Mouse (Mus musculus): ENCODE data around the gene Pdrg1. TPM values are rescaled to one million over a fixed set of nuclear protein-coding genes. Genes with fewer than 3 reads are reported as not detected.

Gene Pdrg1
- polyA plus RNA-seq, 1 experiment from 2014 or later, result 53.9 TPM

GRCm38 (mm10) chr2:153002492-153003248 lies 12.6 kb downstream of the Pdrg1 start:
- ATAC-seq (replicated peaks; ENCODE audit: low FRiP score, low TSS enrichment, low read depth) (no peak), DNase-seq (ENCODE audit: low spot score) (no peak)
- Histone ChIP-seq H3K27me3 (replicated peaks; ENCODE audit: control insufficient read depth, insufficient read depth, low read length) (no peaks in the 10 kb centered on the region), H3K9me3 (ENCODE audit: control insufficient read depth, low read length) (no peaks in the 10 kb centered on the region), H3K4me1 (replicated peaks; ENCODE audit: control insufficient read depth, insufficient read depth, low read length) (no peaks in the 10 kb centered on the region), H3K27ac (ENCODE audit: low read depth) (no peak overlapping the region), H3K9ac (ENCODE audit: low read length) (no peak overlapping the region), H3K36me3 (ENCODE audit: control insufficient read depth, insufficient read depth, low read length) (peaks cover 4% of the 10 kb centered on the region), H3K4me3 (ENCODE audit: low read depth, low read length) (no peak overlapping the region), H3K4me2 (ENCODE audit: low read length) (no peak overlapping the region)
- WGBS, result 77% methylated on average over 15 of the region's 15 CpGs

DNA sequence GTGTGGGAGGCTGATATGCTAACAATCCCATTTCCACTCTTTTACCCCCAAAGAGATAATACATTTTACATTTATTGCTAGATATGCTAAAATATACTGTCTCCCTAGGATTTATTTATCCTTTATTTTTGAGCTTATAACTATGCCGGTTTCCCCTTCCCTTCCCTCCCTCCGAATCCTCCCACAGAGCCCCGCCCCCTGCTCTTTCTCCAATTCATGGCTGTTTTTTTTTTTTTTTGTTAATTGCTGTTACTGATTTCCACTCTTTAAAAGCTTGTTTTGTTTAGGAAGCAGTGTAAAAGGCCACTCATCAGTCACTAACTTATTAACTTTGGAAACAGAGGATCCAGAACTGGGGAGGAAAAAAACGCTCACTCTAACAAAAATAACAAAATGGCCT lies 18.2 kb downstream of the Pdrg1 start:
- no peak overlapping the region for H3K27ac ChIP-seq (ENCODE audit: low read depth)
- H3K36me3 ChIP-seq (ENCODE audit: control insufficient read depth, insufficient read depth, low read length), result no peaks in the 10 kb centered on the region
- ATAC-seq (replicated peaks; ENCODE audit: low FRiP score, low TSS enrichment, low read depth) (no peak), DNase-seq (ENCODE audit: low spot score) (no peak)
- H3K4me3 ChIP-seq (ENCODE audit: low read depth, low read length), result no peak overlapping the region
- H3K4me2 ChIP-seq (ENCODE audit: low read length), result no peak overlapping the region
- no peaks in the 10 kb centered on the region for H3K27me3 ChIP-seq (replicated peaks; ENCODE audit: control insufficient read depth, insufficient read depth, low read length)
- no peaks in the 10 kb centered on the region for H3K9me3 ChIP-seq (ENCODE audit: control insufficient read depth, low read length)
- no peak overlapping the region for H3K9ac ChIP-seq (ENCODE audit: low read length)
- 63% methylated on average over 4 of the region's 4 CpGs for WGBS
- no peaks in the 10 kb centered on the region for H3K4me1 ChIP-seq (replicated peaks; ENCODE audit: control insufficient read depth, insufficient read depth, low read length)

DNA sequence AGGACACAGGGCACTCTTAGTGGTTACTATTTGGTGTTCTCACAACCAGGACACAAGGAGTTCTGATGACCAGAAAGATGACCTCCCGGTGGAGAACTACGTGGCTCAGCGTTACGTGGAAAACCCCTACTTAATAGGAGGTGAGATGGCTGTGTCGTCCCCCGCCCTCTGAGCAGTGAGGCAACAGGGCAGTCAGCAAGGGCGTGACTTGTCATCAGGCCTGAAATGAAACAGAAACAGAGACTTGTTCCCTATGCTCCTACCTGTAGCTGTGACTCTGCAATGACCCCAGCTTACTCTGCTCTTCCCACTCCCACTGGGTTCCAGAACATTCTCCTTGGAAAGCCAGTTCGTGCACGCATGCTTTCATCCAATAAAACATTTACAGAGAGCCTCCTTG lies 23.7 kb downstream of the Pdrg1 start:
- H3K4me1 ChIP-seq (replicated peaks; ENCODE audit: control insufficient read depth, insufficient read depth, low read length), result no peaks in the 10 kb centered on the region

GRCm38 (mm10) chr2:152985582-152985981 lies 29.6 kb downstream of the Pdrg1 start:
- H3K4me2 ChIP-seq (ENCODE audit: low read length), result no peak overlapping the region
- DNase-seq (ENCODE audit: low spot score) (no peak), ATAC-seq (replicated peaks; ENCODE audit: low FRiP score, low TSS enrichment, low read depth) (no peak)
- H3K9me3 ChIP-seq (ENCODE audit: control insufficient read depth, low read length), result no peaks in the 10 kb centered on the region
- no peak overlapping the region for H3K27ac ChIP-seq (ENCODE audit: low read depth)
- no peaks in the 10 kb centered on the region for H3K27me3 ChIP-seq (replicated peaks; ENCODE audit: control insufficient read depth, insufficient read depth, low read length)
- 40% methylated on average over 1 of the region's 1 CpGs for WGBS
- H3K4me3 ChIP-seq (ENCODE audit: low read depth, low read length), result no peak overlapping the region
- H3K4me1 ChIP-seq (replicated peaks; ENCODE audit: control insufficient read depth, insufficient read depth, low read length), result no peaks in the 10 kb centered on the region
- H3K9ac ChIP-seq (ENCODE audit: low read length), result no peak overlapping the region
- no peaks in the 10 kb centered on the region for H3K36me3 ChIP-seq (ENCODE audit: control insufficient read depth, insufficient read depth, low read length)

More for the DNA sequence above, 23.7 kb downstream of the Pdrg1 start:
- no peak overlapping the region for H3K4me3 ChIP-seq (ENCODE audit: low read depth, low read length)
- H3K9ac ChIP-seq (ENCODE audit: low read length), result no peak overlapping the region
- WGBS, result 80% methylated on average over 9 of the region's 9 CpGs
- ATAC-seq (replicated peaks; ENCODE audit: low FRiP score, low TSS enrichment, low read depth), result no peak
- H3K4me2 ChIP-seq (ENCODE audit: low read length), result no peak overlapping the region
- no peaks in the 10 kb centered on the region for H3K36me3 ChIP-seq (ENCODE audit: control insufficient read depth, insufficient read depth, low read length)
- no peaks in the 10 kb centered on the region for H3K9me3 ChIP-seq (ENCODE audit: control insufficient read depth, low read length)
- H3K27ac ChIP-seq (ENCODE audit: low read depth), result no peak overlapping the region
- no peaks in the 10 kb centered on the region for H3K27me3 ChIP-seq (replicated peaks; ENCODE audit: control insufficient read depth, insufficient read depth, low read length)
- DNase-seq (ENCODE audit: low spot score), result no peak

GRCm38 (mm10) chr2:152976991-152977390 lies 38.2 kb downstream of the Pdrg1 start:
- H3K27ac ChIP-seq (ENCODE audit: low read depth), result no peak overlapping the region
- no peaks in the 10 kb centered on the region for H3K9me3 ChIP-seq (ENCODE audit: control insufficient read depth, low read length)
- H3K27me3 ChIP-seq (replicated peaks; ENCODE audit: control insufficient read depth, insufficient read depth, low read length), result no peaks in the 10 kb centered on the region
- ATAC-seq (replicated peaks; ENCODE audit: low FRiP score, low TSS enrichment, low read depth) (no peak), DNase-seq (ENCODE audit: low spot score) (no peak)
- WGBS, result 58% methylated on average over 3 of the region's 3 CpGs
- H3K36me3 ChIP-seq (ENCODE audit: control insufficient read depth, insufficient read depth, low read length), result no peaks in the 10 kb centered on the region
- H3K9ac ChIP-seq (ENCODE audit: low read length), result no peak overlapping the region
- no peak overlapping the region for H3K4me3 ChIP-seq (ENCODE audit: low read depth, low read length)
- no peaks in the 10 kb centered on the region for H3K4me1 ChIP-seq (replicated peaks; ENCODE audit: control insufficient read depth, insufficient read depth, low read length)
- no peak overlapping the region for H3K4me2 ChIP-seq (ENCODE audit: low read length)

DNA sequence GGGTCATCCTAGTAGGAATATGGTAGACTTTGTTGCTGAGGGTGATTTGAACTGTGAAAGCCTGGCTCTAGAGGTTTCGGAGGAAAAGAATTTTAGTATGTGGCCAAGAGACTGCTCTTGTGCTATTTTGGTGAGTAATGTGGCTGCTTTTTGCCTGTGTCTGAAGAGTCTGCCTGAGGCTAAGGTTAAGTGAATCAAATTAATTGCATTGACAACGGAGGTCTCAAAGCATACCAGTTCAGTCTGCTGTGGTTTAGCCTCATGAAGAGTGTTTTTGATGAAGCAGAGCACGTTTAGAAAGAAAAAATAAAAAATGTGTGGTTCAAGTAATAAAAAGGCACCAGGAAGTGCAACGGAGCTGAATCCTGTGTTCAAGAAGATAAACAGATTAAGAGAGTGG lies 49.7 kb downstream of the Pdrg1 start:
- Histone ChIP-seq H3K4me3 (ENCODE audit: low read depth, low read length) (no peak overlapping the region), H3K27me3 (replicated peaks; ENCODE audit: control insufficient read depth, insufficient read depth, low read length) (0 out of 2 replicates have a peak, but pooled peaks cover 2% of the 10 kb centered on the region), H3K9me3 (ENCODE audit: control insufficient read depth, low read length) (no peaks in the 10 kb centered on the region), H3K9ac (ENCODE audit: low read length) (no peak overlapping the region), H3K36me3 (ENCODE audit: control insufficient read depth, insufficient read depth, low read length) (no peaks in the 10 kb centered on the region), H3K27ac (ENCODE audit: low read depth) (no peak overlapping the region), H3K4me2 (ENCODE audit: low read length) (no peak overlapping the region), H3K4me1 (replicated peaks; ENCODE audit: control insufficient read depth, insufficient read depth, low read length) (no peaks in the 10 kb centered on the region)
- DNase-seq (ENCODE audit: low spot score) (no peak), ATAC-seq (replicated peaks; ENCODE audit: low FRiP score, low TSS enrichment, low read depth) (no peak)
- WGBS, result 62% methylated on average over 4 of the region's 4 CpGs

- Histone ChIP-seq H3K9ac (ENCODE audit: low read length) (peak within 1 kb of the TSS; percentile 27), H3K36me3 (ENCODE audit: control insufficient read depth, insufficient read depth, low read length) (no peaks in the 10 kb centered on the region), H3K4me3 (ENCODE audit: low read depth, low read length) (peak within 1 kb of the TSS; percentile 49), H3K4me2 (ENCODE audit: low read length) (peak within 1 kb of the TSS; percentile 77), H3K9me3 (ENCODE audit: control insufficient read depth, low read length) (no peaks in the 10 kb centered on the region), H3K27me3 (replicated peaks; ENCODE audit: control insufficient read depth, insufficient read depth, low read length) (0 out of 2 replicates have a peak, but pooled peaks cover 5% of the 10 kb centered on the region), H3K27ac (ENCODE audit: low read depth) (no peak within 1 kb of the TSS), H3K4me1 (replicated peaks; ENCODE audit: control insufficient read depth, insufficient read depth, low read length) (no peaks in the 10 kb centered on the region)
- WGBS, result 3% methylated on average over 34 of the region's 34 CpGs
- peak; percentile 87 for DNase-seq (ENCODE audit: low spot score)
- ATAC-seq (replicated peaks; ENCODE audit: low FRiP score, low TSS enrichment, low read depth), result peak; percentile 96
These were observed 53.0 kb downstream of the Pdrg1 start, which contains the start of gene Ttll9 for GRCm38 (mm10) chr2:152962091-152962793. Ttll9 (plus strand) TSS chr2:152962485.
